9 mouse cellular contexts compared by ENCODE assay signal in the genomic region with DNA sequence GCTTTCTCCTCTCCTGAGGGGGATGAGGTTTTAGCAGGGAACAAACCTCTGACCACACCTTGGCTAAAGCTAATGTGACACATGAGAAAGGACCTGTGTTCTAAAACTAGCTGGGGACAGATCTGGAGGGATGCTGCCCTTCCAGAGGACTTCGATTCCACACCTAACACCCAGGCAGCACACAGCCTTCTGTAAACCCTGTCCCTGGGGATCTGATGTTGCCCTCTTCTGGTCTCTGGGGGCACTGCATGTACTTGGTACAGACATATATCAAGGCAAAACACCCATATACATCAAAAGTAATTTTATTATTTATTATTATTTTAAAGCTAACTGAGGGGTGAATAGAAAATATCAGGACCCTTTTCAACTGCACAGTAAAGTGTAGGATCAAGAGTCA.
DNase-seq lines count a peak whose midpoint lies in the region; ATAC-seq lines count a peak whose summit lies in the region.
"Had no signal": no experiment of that assay in that cellular context is flagged by ENCODE, and none has a peak within 500 bp of the region (broad histone marks: within the 10 kb centered on the region; RNA-seq: fewer than 3 reads in every experiment).

No protein-coding gene starts in this region.

- H3K9me3 ChIP-seq in forebrain, embryonic 13.5 days (replicated peaks), result no peaks in the 10 kb centered on the region
- no peaks in the 10 kb centered on the region for H3K9me3 ChIP-seq in liver, embryonic 11.5 days (ENCODE audit: control insufficient read depth, low read length)
- H3K9me3 ChIP-seq: limb, embryonic 12.5 days had no signal

- WGBS in forebrain, embryonic 13.5 days, result 40% methylated on average over 1 of the region's 1 CpGs
- 57% methylated on average over 1 of the region's 1 CpGs for WGBS in liver, embryonic 11.5 days

- H3K4me2 ChIP-seq in forebrain, embryonic 13.5 days, result no peak overlapping the region
- no peak overlapping the region for H3K4me2 ChIP-seq in liver, embryonic 11.5 days
- H3K4me2 ChIP-seq: limb, embryonic 12.5 days had no signal

- peak; percentile 65 for ATAC-seq in forebrain, embryonic 13.5 days
- 0 out of 2 replicates have a peak, but pooled peaks have one; percentile 45 for ATAC-seq in liver, embryonic 11.5 days (replicated peaks; ENCODE audit: low FRiP score)

- no peak overlapping the region for H3K27ac ChIP-seq in forebrain, embryonic 13.5 days
- H3K27ac ChIP-seq in liver, embryonic 11.5 days (ENCODE audit: low read depth, low read length), result no peak overlapping the region
- H3K27ac ChIP-seq: limb, embryonic 12.5 days had no signal

- H3K4me1 ChIP-seq in forebrain, embryonic 13.5 days, result no peaks in the 10 kb centered on the region
- H3K4me1 ChIP-seq in liver, embryonic 11.5 days (replicated peaks; ENCODE audit: control insufficient read depth, insufficient read depth, low read length), result no peaks in the 10 kb centered on the region
- H3K4me1 ChIP-seq: limb, embryonic 12.5 days had no signal

- peak; percentile 50 for DNase-seq in kidney, adult 18-20 months
- DNase-seq in kidney, adult 11 months, result no peak
- peak; percentile 65 to 70 for DNase-seq in B cell, adult 2 months
- DNase-seq in NIH3T3 (ENCODE audit: low read depth), result peak; percentile 50
- DNase-seq in liver, embryonic 11.5 days (ENCODE audit: low spot score), result no peak
- DNase-seq in thymus, postnatal 25 days, result peak; percentile 8
- no peak for DNase-seq in cerebellum, adult 8-10 months

- H3K9ac ChIP-seq in forebrain, embryonic 13.5 days, result no peak overlapping the region
- H3K9ac ChIP-seq in liver, embryonic 11.5 days (ENCODE audit: low read depth, low read length), result no peak overlapping the region
- H3K9ac ChIP-seq: limb, embryonic 12.5 days had no signal

- no peaks in the 10 kb centered on the region for H3K36me3 ChIP-seq in forebrain, embryonic 13.5 days (ENCODE audit: poor library complexity, severe bottlenecking)
- no peaks in the 10 kb centered on the region for H3K36me3 ChIP-seq in liver, embryonic 11.5 days (ENCODE audit: control insufficient read depth, insufficient read depth, low read length)
- H3K36me3 ChIP-seq: limb, embryonic 12.5 days had no signal

- no peak overlapping the region for H3K4me3 ChIP-seq in forebrain, embryonic 13.5 days
- no peak overlapping the region for H3K4me3 ChIP-seq in liver, embryonic 11.5 days (ENCODE audit: low read depth, low read length)
- H3K4me3 ChIP-seq: limb, embryonic 12.5 days had no signal

- H3K27me3 ChIP-seq in forebrain, embryonic 13.5 days, result no peaks in the 10 kb centered on the region
- no peaks in the 10 kb centered on the region for H3K27me3 ChIP-seq in liver, embryonic 11.5 days (replicated peaks; ENCODE audit: control insufficient read depth, insufficient read depth, low read length)
- H3K27me3 ChIP-seq: limb, embryonic 12.5 days had no signal

Comparison
In these comparisons a context has a peak if more than half of its experiments do, and no peak if none do; other contexts are left out.
1. DNase-seq: peak in kidney, adult 18-20 months (single experiment), B cell, adult 2 months (2 of 2), NIH3T3 (single experiment) and thymus, postnatal 25 days (single experiment); none in kidney, adult 11 months (single experiment), liver, embryonic 11.5 days (single experiment) and cerebellum, adult 8-10 months (single experiment).